Mouse (Mus musculus): ENCODE data around the gene Mthfd1. TPM values are rescaled to one million over a fixed set of nuclear protein-coding genes. Genes with fewer than 3 reads are reported as not detected.
A peak's percentile ranks its signal among the peaks of the same experiment; 100 is the strongest.

Gene Mthfd1
- polyA plus RNA-seq, 1 experiment from 2014 or later: 85.5 TPM

DNA sequence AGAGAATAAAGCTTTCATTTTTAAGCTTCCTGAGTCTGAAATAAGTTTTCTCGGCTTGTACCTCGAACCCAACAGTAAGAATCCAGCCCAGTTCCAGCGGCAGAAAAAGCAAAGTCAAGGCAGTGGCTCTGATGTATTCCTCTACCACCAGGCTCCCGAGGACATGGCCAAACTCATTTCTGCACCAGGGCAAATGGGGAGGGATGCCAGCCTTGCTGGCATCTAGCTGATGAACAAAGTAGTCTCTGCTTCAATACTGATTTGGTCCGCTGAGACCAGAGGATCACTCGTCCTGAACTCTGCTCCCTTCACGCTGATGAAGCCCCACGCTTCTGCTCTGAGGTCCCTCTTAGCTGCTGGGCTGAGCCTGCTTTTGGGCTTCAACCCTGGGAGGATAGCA is 1.1 kb upstream of the Mthfd1 start:
- DNase-seq (ENCODE audit: low spot score) (no peak), ATAC-seq (replicated peaks; ENCODE audit: insufficient number of reproducible peaks, low FRiP score, low TSS enrichment, low read depth) (no peak)
- Histone ChIP-seq H3K4me2 (ENCODE audit: low read depth, low read length) (no peak overlapping the region), H3K27me3 (ENCODE audit: control insufficient read depth, insufficient read depth, low read length) (no peaks in the 10 kb centered on the region), H3K4me1 (ENCODE audit: control insufficient read depth, insufficient read depth, low read length) (no peaks in the 10 kb centered on the region), H3K9ac (replicated peaks; ENCODE audit: low read length) (no peak overlapping the region), H3K9me3 (replicated peaks; ENCODE audit: control insufficient read depth, low read length) (no peaks in the 10 kb centered on the region), H3K36me3 (replicated peaks; ENCODE audit: control insufficient read depth, insufficient read depth, low read depth, low read length) (no peaks in the 10 kb centered on the region), H3K27ac (replicated peaks; ENCODE audit: low read depth, low read length) (no peak overlapping the region), H3K4me3 (ENCODE audit: low read depth, low read length) (no peak overlapping the region)
- WGBS: 81% methylated on average over 8 of the region's 8 CpGs

GRCm38 (mm10) chr12:76255499-76255875 is 389 bp downstream of the Mthfd1 start:
- Histone ChIP-seq H3K27ac (replicated peaks; ENCODE audit: low read depth, low read length) (no peak overlapping the region; the same call in 1 of the 2 replicates), H3K9me3 (replicated peaks; ENCODE audit: control insufficient read depth, low read length) (no peaks in the 10 kb centered on the region), H3K27me3 (ENCODE audit: control insufficient read depth, insufficient read depth, low read length) (no peaks in the 10 kb centered on the region), H3K4me1 (ENCODE audit: control insufficient read depth, insufficient read depth, low read length) (no peaks in the 10 kb centered on the region), H3K4me2 (ENCODE audit: low read depth, low read length) (peak overlapping the region; percentile 61), H3K4me3 (ENCODE audit: low read depth, low read length) (peak overlapping the region; percentile 50), H3K9ac (replicated peaks; ENCODE audit: low read length) (peak overlapping the region; percentile 70), H3K36me3 (replicated peaks; ENCODE audit: control insufficient read depth, insufficient read depth, low read depth, low read length) (no peaks in the 10 kb centered on the region)
- ATAC-seq (replicated peaks; ENCODE audit: insufficient number of reproducible peaks, low FRiP score, low TSS enrichment, low read depth) (peak; percentile 58; the same call in 1 of the 2 replicates), DNase-seq (ENCODE audit: low spot score) (no peak)
- WGBS: 0% methylated on average over 11 of the region's 11 CpGs

DNA sequence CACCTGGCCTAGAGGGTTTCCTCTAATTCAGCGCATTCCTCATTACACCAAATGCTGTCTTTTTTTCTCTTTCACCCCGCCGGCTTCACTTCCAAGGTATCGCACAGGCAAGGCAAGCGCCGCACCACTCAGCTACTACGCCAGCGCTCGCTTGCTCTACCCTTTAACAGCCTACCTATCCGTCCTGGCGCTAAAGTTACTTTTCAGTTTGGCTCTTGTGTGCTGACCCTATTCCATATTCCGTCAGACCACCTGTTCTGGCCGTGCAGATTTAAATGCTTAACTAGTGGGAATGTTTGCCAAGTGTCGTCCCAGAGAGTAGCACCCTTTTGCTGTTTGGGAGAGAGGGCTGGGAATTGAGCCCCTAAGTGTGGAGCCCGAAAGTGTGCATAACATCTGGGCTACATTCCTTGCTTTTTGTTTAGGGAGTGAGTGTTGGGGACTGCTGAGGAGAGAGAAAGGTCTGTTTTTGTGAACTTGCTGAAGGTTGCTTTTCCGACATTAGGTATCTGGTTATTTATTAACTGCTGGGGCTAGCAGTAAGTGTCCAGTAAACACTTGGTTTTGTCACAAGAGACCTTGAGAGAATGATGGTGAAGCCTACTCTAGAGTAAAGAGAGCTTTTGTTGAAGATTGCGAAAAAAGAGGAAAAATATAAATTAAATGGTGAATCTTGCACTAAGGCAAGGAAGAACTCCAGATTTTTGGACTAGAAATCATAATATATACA is 1.2 kb downstream of the Mthfd1 start:
- Histone ChIP-seq H3K27me3 (ENCODE audit: control insufficient read depth, insufficient read depth, low read length) (no peaks in the 10 kb centered on the region), H3K4me2 (ENCODE audit: low read depth, low read length) (peak overlapping the region; percentile 61), H3K27ac (replicated peaks; ENCODE audit: low read depth, low read length) (no peak overlapping the region), H3K4me3 (ENCODE audit: low read depth, low read length) (peak overlapping the region; percentile 50), H3K4me1 (ENCODE audit: control insufficient read depth, insufficient read depth, low read length) (no peaks in the 10 kb centered on the region), H3K9me3 (replicated peaks; ENCODE audit: control insufficient read depth, low read length) (no peaks in the 10 kb centered on the region), H3K36me3 (replicated peaks; ENCODE audit: control insufficient read depth, insufficient read depth, low read depth, low read length) (no peaks in the 10 kb centered on the region), H3K9ac (replicated peaks; ENCODE audit: low read length) (peak overlapping the region; percentile 70)
- ATAC-seq (replicated peaks; ENCODE audit: insufficient number of reproducible peaks, low FRiP score, low TSS enrichment, low read depth) (no peak), DNase-seq (ENCODE audit: low spot score) (peak; percentile 40)
- WGBS: 6% methylated on average over 17 of the region's 17 CpGs

GRCm38 (mm10) chr12:76260673-76261072 is 5.6 kb downstream of the Mthfd1 start:
- WGBS: 89% methylated on average over 3 of the region's 3 CpGs
- Histone ChIP-seq H3K9ac (replicated peaks; ENCODE audit: low read length) (no peak overlapping the region), H3K4me3 (ENCODE audit: low read depth, low read length) (no peak overlapping the region), H3K9me3 (replicated peaks; ENCODE audit: control insufficient read depth, low read length) (no peaks in the 10 kb centered on the region), H3K27ac (replicated peaks; ENCODE audit: low read depth, low read length) (no peak overlapping the region), H3K4me2 (ENCODE audit: low read depth, low read length) (no peak overlapping the region), H3K27me3 (ENCODE audit: control insufficient read depth, insufficient read depth, low read length) (no peaks in the 10 kb centered on the region), H3K4me1 (ENCODE audit: control insufficient read depth, insufficient read depth, low read length) (no peaks in the 10 kb centered on the region), H3K36me3 (replicated peaks; ENCODE audit: control insufficient read depth, insufficient read depth, low read depth, low read length) (no peaks in the 10 kb centered on the region)
- DNase-seq (ENCODE audit: low spot score) (no peak), ATAC-seq (replicated peaks; ENCODE audit: insufficient number of reproducible peaks, low FRiP score, low TSS enrichment, low read depth) (no peak)

DNA sequence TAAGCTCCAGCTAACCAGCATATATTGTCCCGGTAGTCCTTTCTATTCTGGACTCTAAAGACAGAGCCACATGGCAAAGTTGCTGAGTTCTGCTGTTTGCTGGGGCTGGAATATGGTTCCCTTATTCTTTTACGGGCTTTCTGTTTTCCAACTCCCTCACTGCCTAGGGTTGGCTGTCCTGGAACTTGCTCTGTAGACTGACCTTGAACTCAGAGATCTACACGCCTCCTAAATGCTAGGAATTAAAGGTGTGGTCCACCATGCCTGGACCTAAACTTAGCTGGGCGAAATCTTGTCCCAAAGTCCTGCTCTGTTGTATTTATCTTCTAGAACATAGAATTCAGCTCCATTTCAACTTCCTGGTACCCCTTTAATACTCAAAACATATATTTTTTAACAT is 6.5 kb downstream of the Mthfd1 start:
- H3K4me1 ChIP-seq (ENCODE audit: control insufficient read depth, insufficient read depth, low read length): no peaks in the 10 kb centered on the region
- DNase-seq (ENCODE audit: low spot score): no peak
- no peaks in the 10 kb centered on the region for H3K36me3 ChIP-seq (replicated peaks; ENCODE audit: control insufficient read depth, insufficient read depth, low read depth, low read length)
- WGBS: 91% methylated on average over 4 of the region's 4 CpGs
- no peaks in the 10 kb centered on the region for H3K27me3 ChIP-seq (ENCODE audit: control insufficient read depth, insufficient read depth, low read length)
- no peaks in the 10 kb centered on the region for H3K9me3 ChIP-seq (replicated peaks; ENCODE audit: control insufficient read depth, low read length)
- no peak overlapping the region for H3K4me2 ChIP-seq (ENCODE audit: low read depth, low read length)
- H3K27ac ChIP-seq (replicated peaks; ENCODE audit: low read depth, low read length): no peak overlapping the region
- H3K9ac ChIP-seq (replicated peaks; ENCODE audit: low read length): no peak overlapping the region
- H3K4me3 ChIP-seq (ENCODE audit: low read depth, low read length): no peak overlapping the region
- ATAC-seq (replicated peaks; ENCODE audit: insufficient number of reproducible peaks, low FRiP score, low TSS enrichment, low read depth): no peak

DNA sequence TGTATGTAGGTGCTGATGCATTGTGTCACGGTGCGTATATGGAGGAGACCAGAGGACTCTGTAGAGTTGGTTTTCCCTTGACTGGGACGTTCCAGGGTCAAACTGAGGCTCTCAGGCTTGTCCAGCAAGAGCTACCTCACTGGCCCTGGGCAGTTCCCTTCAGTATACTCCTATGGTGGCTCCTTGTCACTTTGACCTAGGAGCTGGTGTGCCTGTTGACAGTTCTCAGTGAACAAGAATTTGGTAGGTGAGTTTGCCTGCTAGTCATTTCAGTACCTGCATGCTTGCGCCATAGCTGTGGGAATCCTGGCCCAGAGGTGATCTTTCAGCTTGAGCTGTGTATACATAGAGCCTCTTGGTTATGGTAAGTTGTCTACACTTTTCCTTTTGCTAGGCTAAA is 7.8 kb downstream of the Mthfd1 start:
- no peaks in the 10 kb centered on the region for H3K4me1 ChIP-seq (ENCODE audit: control insufficient read depth, insufficient read depth, low read length)
- no peak overlapping the region for H3K9ac ChIP-seq (replicated peaks; ENCODE audit: low read length)

DNA sequence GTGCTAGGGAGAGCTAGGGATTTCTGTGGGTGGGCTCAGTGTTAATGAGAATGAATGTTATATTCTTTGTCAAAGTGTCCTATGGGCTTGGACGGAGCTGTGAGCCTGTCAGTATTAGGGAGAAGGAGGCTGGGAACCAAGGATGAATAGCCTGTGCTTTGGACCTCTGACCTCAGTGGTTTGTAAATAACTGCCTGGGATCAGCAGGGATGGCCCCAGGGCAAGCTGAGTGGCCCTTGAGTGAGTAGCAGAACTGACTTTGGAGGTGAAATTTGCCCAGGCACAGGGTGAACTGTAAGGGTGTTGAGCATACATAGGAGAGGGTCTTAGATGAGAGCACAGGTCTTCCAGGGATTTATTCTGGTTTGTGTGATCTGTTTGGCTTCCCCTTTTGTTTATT is 8.8 kb downstream of the Mthfd1 start:
- Histone ChIP-seq H3K27ac (replicated peaks; ENCODE audit: low read depth, low read length) (no peak overlapping the region), H3K4me3 (ENCODE audit: low read depth, low read length) (no peak overlapping the region), H3K36me3 (replicated peaks; ENCODE audit: control insufficient read depth, insufficient read depth, low read depth, low read length) (no peaks in the 10 kb centered on the region), H3K9ac (replicated peaks; ENCODE audit: low read length) (no peak overlapping the region), H3K9me3 (replicated peaks; ENCODE audit: control insufficient read depth, low read length) (no peaks in the 10 kb centered on the region), H3K4me1 (ENCODE audit: control insufficient read depth, insufficient read depth, low read length) (no peaks in the 10 kb centered on the region), H3K4me2 (ENCODE audit: low read depth, low read length) (no peak overlapping the region), H3K27me3 (ENCODE audit: control insufficient read depth, insufficient read depth, low read length) (no peaks in the 10 kb centered on the region)
- WGBS: 45% methylated on average over 1 of the region's 1 CpGs
- ATAC-seq (replicated peaks; ENCODE audit: insufficient number of reproducible peaks, low FRiP score, low TSS enrichment, low read depth) (no peak), DNase-seq (ENCODE audit: low spot score) (no peak)

More for the DNA sequence above, 7.8 kb downstream of the Mthfd1 start:
- no peak overlapping the region for H3K4me2 ChIP-seq (ENCODE audit: low read depth, low read length)
- 89% methylated on average over 4 of the region's 4 CpGs for WGBS
- no peak overlapping the region for H3K4me3 ChIP-seq (ENCODE audit: low read depth, low read length)
- no peak for ATAC-seq (replicated peaks; ENCODE audit: insufficient number of reproducible peaks, low FRiP score, low TSS enrichment, low read depth)
- no peaks in the 10 kb centered on the region for H3K27me3 ChIP-seq (ENCODE audit: control insufficient read depth, insufficient read depth, low read length)
- H3K36me3 ChIP-seq (replicated peaks; ENCODE audit: control insufficient read depth, insufficient read depth, low read depth, low read length): no peaks in the 10 kb centered on the region
- no peak for DNase-seq (ENCODE audit: low spot score)
- H3K9me3 ChIP-seq (replicated peaks; ENCODE audit: control insufficient read depth, low read length): no peaks in the 10 kb centered on the region
- H3K27ac ChIP-seq (replicated peaks; ENCODE audit: low read depth, low read length): no peak overlapping the region

DNA sequence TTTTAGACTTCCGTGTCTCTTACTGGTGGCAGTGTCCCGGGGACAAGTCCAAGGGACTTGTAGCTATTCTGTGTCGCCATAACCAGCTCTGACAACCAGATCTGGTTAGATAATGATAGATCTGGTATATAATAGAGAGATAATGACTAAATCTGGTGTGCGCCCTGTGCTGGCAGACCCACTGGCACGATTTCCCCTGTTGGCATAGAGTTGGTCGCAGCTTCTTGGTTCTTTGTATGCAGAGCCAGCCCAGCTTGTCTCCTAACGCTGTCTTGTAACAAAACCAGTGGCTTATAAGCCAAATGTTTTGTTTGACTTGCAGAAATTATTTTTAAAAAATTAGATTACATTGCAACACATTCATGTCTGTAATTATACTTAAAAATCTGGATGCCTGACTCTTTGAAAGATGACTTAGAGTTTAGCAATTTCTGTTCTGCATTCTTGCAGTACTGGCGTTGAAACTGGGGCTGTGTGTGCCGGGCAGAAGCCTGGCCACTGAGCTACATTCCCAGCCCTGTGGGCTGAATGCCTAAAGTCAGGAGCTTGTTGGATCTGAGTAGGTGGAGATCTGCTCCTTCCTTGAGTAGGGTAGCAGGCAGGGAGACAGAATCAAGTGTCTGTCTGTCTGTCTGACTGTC is 9.3 kb downstream of the Mthfd1 start:
- Histone ChIP-seq H3K9me3 (replicated peaks; ENCODE audit: control insufficient read depth, low read length) (no peaks in the 10 kb centered on the region), H3K9ac (replicated peaks; ENCODE audit: low read length) (no peak overlapping the region), H3K36me3 (replicated peaks; ENCODE audit: control insufficient read depth, insufficient read depth, low read depth, low read length) (no peaks in the 10 kb centered on the region), H3K4me3 (ENCODE audit: low read depth, low read length) (no peak overlapping the region), H3K4me1 (ENCODE audit: control insufficient read depth, insufficient read depth, low read length) (no peaks in the 10 kb centered on the region), H3K4me2 (ENCODE audit: low read depth, low read length) (no peak overlapping the region), H3K27ac (replicated peaks; ENCODE audit: low read depth, low read length) (no peak overlapping the region), H3K27me3 (ENCODE audit: control insufficient read depth, insufficient read depth, low read length) (no peaks in the 10 kb centered on the region)
- ATAC-seq (replicated peaks; ENCODE audit: insufficient number of reproducible peaks, low FRiP score, low TSS enrichment, low read depth) (no peak), DNase-seq (ENCODE audit: low spot score) (no peak)
- WGBS: 88% methylated on average over 9 of the region's 9 CpGs
